Mouse (Mus musculus) lung, postnatal 14 days (tissue): Measurements from ENCODE around the gene Urm1.
"Not testable (repeated sequence)": the region's sequence is repeated elsewhere in the genome, so short reads cannot be mapped to it uniquely, and the experiment has no call there.

Source experiments
- DNase-seq: peaks from one replicate; pipeline ENCODE4 v3.0.0; 2021

The Urm1 gene

GRCm38 (mm10) chr2:29868949-29869645 is 49.2 kb downstream of the Urm1 start, which contains the start of gene Cercam:
Gene Cercam, plus strand, starts transcription at chr2:29869164.
- peak; percentile 84 for DNase-seq

GRCm38 (mm10) chr2:29869646-29870451 is 50.0 kb downstream of the Urm1 start:
- no peak for DNase-seq

- no peak for DNase-seq
These were observed 52.9 kb downstream of the Urm1 start for GRCm38 (mm10) chr2:29872581-29873295.

- no peak for DNase-seq
These were observed 53.9 kb downstream of the Urm1 start for GRCm38 (mm10) chr2:29873801-29874200.

- DNase-seq = no peak
These were observed 58.2 kb downstream of the Urm1 start for GRCm38 (mm10) chr2:29878061-29878460.

GRCm38 (mm10) chr2:29879191-29879590 is 59.3 kb downstream of the Urm1 start:
- DNase-seq = no peak

- no peak for DNase-seq
These were observed 60.3 kb downstream of the Urm1 start for GRCm38 (mm10) chr2:29879964-29880830.

- DNase-seq = not testable (repeated sequence)
These were observed 66.9 kb downstream of the Urm1 start for GRCm38 (mm10) chr2:29886659-29887292.

- peak; percentile 100 for DNase-seq
These were observed 69.4 kb downstream of the Urm1 start, which contains the start of gene Odf2 for GRCm38 (mm10) chr2:29889066-29889944. Gene Odf2, plus strand, starts transcription at chr2:29889221.

GRCm38 (mm10) chr2:29889991-29890833 is 70.3 kb downstream of the Urm1 start:
- peak; percentile 80 for DNase-seq

GRCm38 (mm10) chr2:29891773-29892172 is 71.9 kb downstream of the Urm1 start:
- DNase-seq = no peak
